Mouse (Mus musculus) megakaryocyte, embryonic 14.5 days (primary cell): ENCODE measurements around the gene Kbtbd13.

Source experiments
- FLI1 ChIP-seq: IDR thresholded peaks from 2 replicates; pipeline ENCODE4 v1.6.1; 2012; ENCODE audit warnings: low read length, inconsistent platforms, mixed read lengths
- GATA1 ChIP-seq: IDR thresholded peaks from 3 replicates; pipeline ENCODE4 v1.6.1; 2012; ENCODE audit warnings: mixed read lengths, low read length, inconsistent platforms, borderline replicate concordance

DNA sequence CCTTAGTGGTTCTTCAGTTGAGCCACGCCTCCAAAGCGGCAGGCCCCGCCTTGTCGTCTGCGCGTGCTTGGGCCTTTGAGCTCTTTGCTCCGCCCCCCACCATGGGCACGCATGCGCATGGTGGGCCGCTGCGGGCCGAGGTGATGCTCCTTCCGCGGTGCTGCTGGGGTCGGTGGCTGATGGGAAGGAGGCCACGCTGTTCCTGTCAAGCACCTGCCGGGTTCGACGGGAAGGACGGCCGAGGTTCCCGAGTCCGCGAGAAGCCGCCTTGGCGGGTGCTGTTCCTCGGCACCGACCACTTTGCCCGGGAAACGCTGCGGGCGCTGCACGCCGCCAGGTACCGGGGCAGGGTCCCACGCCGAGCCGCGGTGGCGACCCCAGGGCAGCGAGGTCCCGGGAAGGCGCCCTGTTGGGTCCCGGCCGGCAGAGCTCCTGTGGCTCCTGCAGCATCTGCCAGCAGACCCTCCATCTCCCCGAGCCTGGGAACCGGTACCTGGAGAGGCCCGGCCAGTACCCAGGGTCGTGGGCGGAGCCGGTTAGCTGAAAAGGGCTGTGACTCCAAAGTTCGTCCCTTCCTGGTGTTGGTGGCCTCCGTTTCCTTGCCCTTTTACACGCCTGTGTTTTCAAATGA lies 44.3 kb upstream of the Kbtbd13 start, which contains the start of gene Mtfmt:
- TF ChIP-seq GATA1 (no peak), FLI1 (no peak)
